Mouse (Mus musculus) testis, postnatal 10 days (tissue): ENCODE data around the gene Unkl.

Experiments used
- DNase-seq: peaks from one replicate; pipeline ENCODE4 v3.0.0; 2021; ENCODE audit warnings: low spot score

The Unkl gene

GRCm38 (mm10) chr17:25255110-25255509, 66.9 kb downstream of the Unkl start:
- DNase-seq = no peak

DNA sequence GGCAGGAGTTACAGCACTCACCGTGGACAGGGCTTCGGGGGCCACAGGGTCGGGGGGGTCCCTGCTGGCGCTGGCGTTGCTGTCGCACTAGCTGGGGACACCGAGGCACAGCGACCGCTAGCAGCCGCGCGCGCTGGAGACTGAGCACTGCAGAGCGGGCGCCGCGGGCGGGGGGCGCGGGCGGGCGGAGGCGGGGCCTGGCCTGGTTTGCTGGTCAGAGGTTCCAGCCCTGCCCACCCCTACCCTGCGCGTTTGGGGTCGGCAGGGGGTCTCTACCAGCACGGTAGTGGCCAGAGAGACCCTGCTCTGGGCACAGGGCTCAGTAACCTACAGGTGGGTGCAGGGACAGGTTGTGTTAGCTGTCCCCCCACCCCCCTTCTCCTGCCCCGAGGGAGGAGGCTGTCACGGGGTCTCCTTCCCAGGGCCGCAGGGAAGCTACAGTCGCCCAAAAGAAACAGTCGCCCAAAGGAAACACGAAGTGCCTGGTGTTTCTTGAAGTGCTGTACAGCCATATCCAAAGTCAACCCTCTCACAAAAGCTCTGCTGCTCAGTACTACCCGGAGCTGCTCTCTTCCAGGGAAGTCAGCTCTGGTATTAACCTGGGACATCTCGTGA, 68.0 kb downstream of the Unkl start, which contains the start of gene Baiap3:
Baiap3 (minus strand) TSS at position 225 of the 615 bp plus-strand sequence.
- no peak for DNase-seq

DNA sequence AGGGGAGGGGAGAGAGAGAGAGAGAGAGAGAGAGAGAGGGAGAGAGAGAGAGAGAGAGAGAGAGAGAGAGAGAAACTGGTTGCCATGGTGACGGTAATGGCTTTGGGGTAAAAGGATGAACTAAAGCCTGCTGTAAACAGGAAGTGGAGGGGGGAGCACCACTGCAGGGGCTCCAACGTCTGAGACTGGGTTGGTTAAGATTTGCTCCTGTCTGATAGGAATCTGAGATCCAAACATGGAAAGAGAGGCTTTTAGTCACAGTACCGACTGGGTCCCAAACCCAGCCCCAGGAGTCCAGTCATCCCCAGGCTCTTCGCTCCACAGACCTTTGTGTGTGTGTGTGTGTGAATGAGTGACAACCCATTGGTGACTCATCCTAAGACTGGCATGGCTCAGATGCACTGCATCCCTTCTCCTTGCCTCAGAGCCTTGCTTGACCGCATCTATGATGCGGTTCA, 69.6 kb downstream of the Unkl start:
- DNase-seq = no peak

- DNase-seq = no peak
Measured at GRCm38 (mm10) chr17:25264453-25264852, 76.3 kb downstream of the Unkl start.

DNA sequence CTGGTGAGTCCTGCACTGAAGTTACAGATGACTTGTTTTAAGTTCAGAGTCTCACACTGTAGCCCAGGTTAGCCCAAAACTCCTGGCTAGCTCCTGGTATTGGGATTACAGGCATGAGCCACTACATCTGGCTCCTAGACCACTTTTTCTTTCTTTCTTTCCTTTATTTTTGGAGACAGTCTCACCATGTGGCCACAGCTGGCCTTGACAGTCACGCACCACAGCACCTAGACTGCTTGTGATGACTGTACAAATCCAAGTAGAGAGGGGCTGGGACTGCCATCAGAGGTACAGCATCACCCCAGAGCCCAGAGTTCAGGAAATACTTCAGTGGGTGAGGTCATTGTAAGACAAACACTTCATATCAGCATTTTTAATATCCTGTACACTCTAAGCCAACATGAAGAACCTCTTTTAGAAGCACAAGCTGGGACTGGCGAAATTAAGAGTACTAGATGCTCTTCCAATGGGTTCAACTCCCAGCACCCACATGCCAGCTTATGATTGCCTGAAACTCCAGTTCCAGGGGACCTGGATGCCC, 82.7 kb downstream of the Unkl start:
- no peak for DNase-seq

DNA sequence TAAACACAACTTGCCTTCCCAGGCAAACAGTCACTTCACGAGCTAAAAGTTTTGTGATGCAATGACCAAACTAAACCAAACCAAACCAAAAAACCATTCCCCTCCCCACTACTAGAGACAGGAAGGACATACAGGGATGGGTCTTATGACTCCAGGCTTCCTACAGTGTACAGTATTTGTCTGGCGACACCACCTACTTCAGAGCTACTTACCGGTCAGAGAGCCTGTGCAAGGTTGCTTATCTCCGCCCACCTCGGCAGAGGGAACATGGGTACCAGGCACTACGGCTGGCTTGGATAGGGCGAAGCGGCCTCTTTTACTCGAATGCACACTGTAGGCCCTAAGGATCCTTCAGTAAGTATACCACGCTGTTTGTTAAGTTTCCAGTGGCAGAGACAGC, 84.1 kb downstream of the Unkl start:
- DNase-seq = no peak

- peak; percentile 89 for DNase-seq
Measured at GRCm38 (mm10) chr17:25272951-25273705, 84.9 kb downstream of the Unkl start.

GRCm38 (mm10) chr17:25273706-25274501, 85.7 kb downstream of the Unkl start:
- DNase-seq = peak; percentile 94

DNA sequence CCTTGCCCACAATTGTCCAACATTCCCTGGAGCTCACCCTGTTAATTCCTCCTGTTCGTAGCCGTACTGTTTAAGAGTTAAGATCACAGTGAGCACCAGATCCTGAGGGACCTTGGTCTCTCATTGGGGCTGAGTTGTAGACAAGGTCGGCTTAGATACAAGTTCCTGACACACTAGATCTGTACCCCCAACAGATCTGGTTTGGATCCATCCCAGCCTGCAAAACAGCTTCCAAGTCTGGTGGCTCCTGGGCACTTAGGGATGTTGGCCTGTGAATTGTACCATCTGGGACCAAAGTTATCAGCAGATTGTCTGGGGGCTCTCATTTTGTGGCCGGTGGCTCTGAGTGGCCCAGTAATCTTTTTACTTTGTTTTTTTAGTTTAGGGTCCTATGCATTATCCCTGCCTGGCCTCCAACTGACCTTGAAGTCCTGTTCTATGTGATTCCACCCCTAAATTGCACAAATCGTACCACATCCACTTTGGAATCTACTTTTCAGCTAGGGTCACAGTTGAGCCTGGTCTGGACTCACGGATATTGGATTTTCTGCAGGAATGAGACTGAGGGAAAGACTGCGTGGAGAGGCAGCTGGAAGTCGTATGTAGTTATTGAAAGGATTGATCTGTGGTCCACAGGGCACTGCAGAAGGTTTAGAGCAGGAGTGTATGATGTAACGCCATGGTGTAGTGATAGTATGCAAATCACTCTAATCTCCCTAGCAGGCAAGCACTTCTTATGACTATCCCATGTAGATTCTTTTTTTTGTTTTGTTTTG, 86.6 kb downstream of the Unkl start, which contains the start of gene Ube2i:
Ube2i (minus strand) TSS at position 52 of the 776 bp plus-strand sequence.
- DNase-seq = no peak

DNA sequence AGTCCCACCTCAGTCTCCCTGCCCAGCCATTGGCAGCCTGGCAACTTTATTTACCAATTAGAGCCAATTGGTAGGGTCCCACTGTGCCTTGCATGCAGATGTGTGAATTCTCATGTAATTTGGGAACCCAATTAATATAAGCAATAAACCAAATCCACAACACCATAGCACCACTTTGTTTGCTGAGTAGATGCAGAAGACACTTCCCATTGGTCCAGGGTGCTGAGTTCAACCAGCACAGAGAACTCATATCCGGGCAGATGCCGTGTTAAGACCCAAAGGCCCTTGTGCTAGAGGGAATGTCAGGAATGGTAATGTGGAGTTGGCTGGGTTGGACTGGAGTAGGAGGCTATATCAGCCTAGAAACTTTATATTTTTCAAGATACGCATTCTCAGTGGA, 87.6 kb downstream of the Unkl start:
- DNase-seq = no peak

GRCm38 (mm10) chr17:25282133-25282532, 93.9 kb downstream of the Unkl start:
- DNase-seq = peak; percentile 64
